Mouse (Mus musculus) forebrain, embryonic 16.5 days (tissue): ENCODE results near the gene Dnaja3. TPM values are rescaled to one million over a fixed set of nuclear protein-coding genes. Genes with fewer than 3 reads are reported as not detected.
A peak's percentile ranks its signal among the peaks of the same experiment; 100 is the strongest.
"Not testable (repeated sequence)": the region's sequence is repeated elsewhere in the genome, so short reads cannot be mapped to it uniquely, and the experiment has no call there.

ENCODE experiments used
- ATAC-seq: fragments of 200-750 bp; cut with Nextera tagmentation; 2 replicates; pipeline ENCODE4 v1.8.0; 2017; ENCODE audit warnings: mild to moderate bottlenecking, moderate library complexity
- H3K27ac ChIP-seq: fragments of 300-500 bp; sonication (generic); 2 replicates; pipeline ENCODE4 v1.5.1; 2014; ENCODE audit warnings: low read length, control low read depth
- H3K27me3 ChIP-seq: fragments of 300-500 bp; sonication (generic); replicated peaks from 2 replicates; pipeline ENCODE4 v1.6.1; 2014; ENCODE audit warnings: low read length; ENCODE audit not compliant: control insufficient read depth, insufficient read depth
- H3K36me3 ChIP-seq: fragments of 300-500 bp; sonication (generic); 2 replicates; pipeline ENCODE4 v1.6.1; 2014; ENCODE audit not compliant: control insufficient read depth, insufficient read depth
- H3K4me1 ChIP-seq: fragments of 300-500 bp; sonication (generic); replicated peaks from 2 replicates; pipeline ENCODE4 v1.6.1; 2014; ENCODE audit warnings: low read length; ENCODE audit not compliant: control insufficient read depth, insufficient read depth
- H3K4me2 ChIP-seq: fragments of 300-500 bp; sonication (generic); 2 replicates; pipeline ENCODE4 v1.6.1; 2014; ENCODE audit warnings: mild to moderate bottlenecking, low read length, control low read depth
- H3K4me3 ChIP-seq: fragments of 300-500 bp; sonication (generic); replicated peaks from 2 replicates; pipeline ENCODE4 v1.5.1; 2014; ENCODE audit warnings: mild to moderate bottlenecking, low read length, control low read depth
- H3K9ac ChIP-seq: fragments of 300-500 bp; sonication (generic); replicated peaks from 2 replicates; pipeline ENCODE4 v1.6.1; 2014; ENCODE audit warnings: low read depth, low read length, control low read depth
- H3K9me3 ChIP-seq: fragments of 300-500 bp; sonication (generic); 2 replicates; pipeline ENCODE4 v1.6.1; 2016; ENCODE audit warnings: low read length; ENCODE audit not compliant: control insufficient read depth
- WGBS: fragments of 180-500 bp; shearing (Covaris S2); extraction: QIAGEN DNeasy Blood & Tissue Kit; methylation state at CpG from one replicate; pipeline ENCODE4 v1.1.7; 2014; 5-methylcytosine and 5-hydroxymethylcytosine counted together
- polyA plus RNA-seq: library from polyadenylated mRNA; unstranded; fragments of >200 nt; fragmentation: Nextera tagmentation; extraction: Ambion mirVana; gene quantifications from 2 replicates; pipeline ENCODE4 v1.2.1, GENCODE M21; 2015

Dnaja3 gene
- polyA plus RNA-seq, 1 experiment from 2014 or later, result 61.9 TPM

GRCm38 (mm10) chr16:4683581-4684456 lies 44.0 kb downstream of the Dnaja3 start:
- Histone ChIP-seq H3K9me3 (no peaks in the 10 kb centered on the region), H3K4me3 (peak overlapping the region; percentile 93), H3K4me1 (peaks cover 20% of the 10 kb centered on the region), H3K9ac (peak overlapping the region; percentile 96), H3K36me3 (0 out of 2 replicates have a peak, but pooled peaks cover 3% of the 10 kb centered on the region), H3K4me2 (peak overlapping the region; percentile 95), H3K27ac (peak overlapping the region; percentile 81), H3K27me3 (no peaks in the 10 kb centered on the region)
- under 1% methylated on average over 54 of the region's 54 CpGs for WGBS
- peak; percentile 90 for ATAC-seq

- WGBS, result 3% methylated on average over 9 of the region's 9 CpGs
- Histone ChIP-seq H3K27ac (no peak overlapping the region), H3K4me1 (peaks cover 15% of the 10 kb centered on the region), H3K36me3 (peaks cover 8% of the 10 kb centered on the region), H3K4me3 (peak overlapping the region; percentile 93), H3K27me3 (no peaks in the 10 kb centered on the region), H3K9me3 (no peaks in the 10 kb centered on the region), H3K9ac (peak overlapping the region; percentile 96), H3K4me2 (peak overlapping the region; percentile 95)
- ATAC-seq, result no peak; the same call in 1 of the 2 replicates
These were observed 44.6 kb downstream of the Dnaja3 start for GRCm38 (mm10) chr16:4684457-4684791.

- H3K9me3 ChIP-seq, H3K9ac ChIP-seq, H3K27me3 ChIP-seq, H3K27ac ChIP-seq, H3K4me2 ChIP-seq, H3K4me3 ChIP-seq, ATAC-seq, H3K4me1 ChIP-seq: not testable (repeated sequence)
- WGBS, result 100% methylated on average over 4 of the region's 4 CpGs
- peaks cover 30% of the 10 kb centered on the region for H3K36me3 ChIP-seq
These were observed 49.6 kb downstream of the Dnaja3 start for GRCm38 (mm10) chr16:4689371-4689770.

DNA sequence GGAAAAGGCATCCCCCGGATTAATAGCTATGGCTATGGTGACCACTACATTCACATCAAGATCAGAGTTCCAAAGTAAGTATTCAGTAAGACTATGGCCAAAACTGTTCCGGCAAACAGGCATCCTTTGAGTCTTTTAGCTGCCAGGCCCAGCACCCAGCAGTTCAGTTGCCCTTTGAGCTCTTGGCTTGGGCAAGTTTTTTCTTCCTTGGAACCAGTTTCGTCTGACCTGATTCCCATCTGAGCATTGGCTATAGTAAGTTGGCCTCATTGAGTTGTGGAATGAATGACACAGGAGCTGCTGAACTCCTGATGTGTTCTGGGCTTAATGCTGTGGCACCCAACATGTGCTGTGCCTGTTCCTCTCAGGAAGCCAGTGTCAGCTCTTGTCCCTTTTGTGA lies 61.4 kb downstream of the Dnaja3 start:
- peaks cover 47% of the 10 kb centered on the region for H3K36me3 ChIP-seq
- H3K4me1 ChIP-seq, result no peaks in the 10 kb centered on the region
- H3K9ac ChIP-seq, result no peak overlapping the region
- no peak overlapping the region for H3K4me2 ChIP-seq
- no peaks in the 10 kb centered on the region for H3K27me3 ChIP-seq
- no peak overlapping the region for H3K27ac ChIP-seq
- H3K9me3 ChIP-seq, result no peaks in the 10 kb centered on the region
- no peak for ATAC-seq
- no peak overlapping the region for H3K4me3 ChIP-seq
- WGBS, result 94% methylated on average over 3 of the region's 3 CpGs

- ATAC-seq, result no peak
- Histone ChIP-seq H3K27me3 (no peaks in the 10 kb centered on the region), H3K36me3 (peaks cover 42% of the 10 kb centered on the region), H3K9me3 (no peaks in the 10 kb centered on the region), H3K4me1 (no peaks in the 10 kb centered on the region), H3K9ac (no peak overlapping the region), H3K27ac (no peak overlapping the region), H3K4me3 (no peak overlapping the region), H3K4me2 (no peak overlapping the region)
- 74% methylated on average over 1 of the region's 1 CpGs for WGBS
These were observed 62.9 kb downstream of the Dnaja3 start for GRCm38 (mm10) chr16:4702646-4703045.

- H3K36me3 ChIP-seq, result peaks cover 33% of the 10 kb centered on the region
- no peak overlapping the region for H3K4me3 ChIP-seq
- H3K9ac ChIP-seq, result no peak overlapping the region
These were observed 65.8 kb downstream of the Dnaja3 start for GRCm38 (mm10) chr16:4705541-4705940.

GRCm38 (mm10) chr16:4711173-4711572 lies 71.4 kb downstream of the Dnaja3 start:
- H3K27me3 ChIP-seq, result no peaks in the 10 kb centered on the region
- H3K4me3 ChIP-seq, result no peak overlapping the region
- no peak overlapping the region for H3K27ac ChIP-seq
- ATAC-seq, result no peak
- no peak overlapping the region for H3K4me2 ChIP-seq
- H3K4me1 ChIP-seq, result no peaks in the 10 kb centered on the region
- 94% methylated on average over 4 of the region's 4 CpGs for WGBS
- H3K36me3 ChIP-seq, result peaks cover 24% of the 10 kb centered on the region
- no peaks in the 10 kb centered on the region for H3K9me3 ChIP-seq
- H3K9ac ChIP-seq, result no peak overlapping the region

More at GRCm38 (mm10) chr16:4705541-4705940, 65.8 kb downstream of the Dnaja3 start:
- Histone ChIP-seq H3K27me3 (no peaks in the 10 kb centered on the region), H3K9me3 (no peaks in the 10 kb centered on the region), H3K27ac (no peak overlapping the region), H3K4me1 (no peaks in the 10 kb centered on the region), H3K4me2 (no peak overlapping the region)
- WGBS, result 70% methylated on average over 4 of the region's 4 CpGs
- ATAC-seq, result no peak

GRCm38 (mm10) chr16:4713861-4714710 lies 74.3 kb downstream of the Dnaja3 start:
- Histone ChIP-seq H3K4me2 (no peak overlapping the region), H3K4me3 (no peak overlapping the region), H3K4me1 (peaks cover 7% of the 10 kb centered on the region), H3K36me3 (peaks cover 21% of the 10 kb centered on the region), H3K27ac (no peak overlapping the region), H3K9ac (no peak overlapping the region), H3K27me3 (no peaks in the 10 kb centered on the region), H3K9me3 (no peaks in the 10 kb centered on the region)
- WGBS, result 92% methylated on average over 17 of the region's 17 CpGs
- ATAC-seq, result no peak

DNA sequence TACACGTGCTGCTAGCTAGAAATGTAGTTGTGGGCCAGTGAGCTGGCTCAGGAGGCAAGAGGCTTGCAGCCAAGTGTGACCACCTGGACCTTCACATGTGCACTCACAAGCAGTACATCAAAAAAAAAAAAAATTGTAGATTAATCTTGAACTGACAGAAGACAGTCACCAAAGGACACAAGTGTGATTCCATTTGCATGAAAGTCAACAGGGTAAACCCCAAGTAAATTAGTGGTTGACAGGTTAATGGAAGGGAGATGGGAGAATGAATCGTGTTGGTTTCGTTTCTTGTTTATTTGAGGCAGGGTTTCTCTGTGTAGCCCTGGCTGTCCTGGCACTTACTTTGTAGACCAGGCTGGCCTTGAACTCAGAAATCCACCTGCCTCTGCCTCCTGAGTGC lies 78.1 kb downstream of the Dnaja3 start:
- no peak for ATAC-seq
- H3K9ac ChIP-seq, result no peak overlapping the region; the same call in 1 of the 2 replicates
- no peaks in the 10 kb centered on the region for H3K27me3 ChIP-seq
- 53% methylated on average over 3 of the region's 3 CpGs for WGBS
- peaks cover 7% of the 10 kb centered on the region for H3K36me3 ChIP-seq
- H3K4me2 ChIP-seq, result peak overlapping the region; percentile 71
- H3K4me1 ChIP-seq, result peaks cover 7% of the 10 kb centered on the region
- no peaks in the 10 kb centered on the region for H3K9me3 ChIP-seq
- H3K27ac ChIP-seq, result no peak overlapping the region
- H3K4me3 ChIP-seq, result peak overlapping the region; percentile 59
